ENCODE assay signal across 9 mouse cellular contexts in the genomic region with DNA sequence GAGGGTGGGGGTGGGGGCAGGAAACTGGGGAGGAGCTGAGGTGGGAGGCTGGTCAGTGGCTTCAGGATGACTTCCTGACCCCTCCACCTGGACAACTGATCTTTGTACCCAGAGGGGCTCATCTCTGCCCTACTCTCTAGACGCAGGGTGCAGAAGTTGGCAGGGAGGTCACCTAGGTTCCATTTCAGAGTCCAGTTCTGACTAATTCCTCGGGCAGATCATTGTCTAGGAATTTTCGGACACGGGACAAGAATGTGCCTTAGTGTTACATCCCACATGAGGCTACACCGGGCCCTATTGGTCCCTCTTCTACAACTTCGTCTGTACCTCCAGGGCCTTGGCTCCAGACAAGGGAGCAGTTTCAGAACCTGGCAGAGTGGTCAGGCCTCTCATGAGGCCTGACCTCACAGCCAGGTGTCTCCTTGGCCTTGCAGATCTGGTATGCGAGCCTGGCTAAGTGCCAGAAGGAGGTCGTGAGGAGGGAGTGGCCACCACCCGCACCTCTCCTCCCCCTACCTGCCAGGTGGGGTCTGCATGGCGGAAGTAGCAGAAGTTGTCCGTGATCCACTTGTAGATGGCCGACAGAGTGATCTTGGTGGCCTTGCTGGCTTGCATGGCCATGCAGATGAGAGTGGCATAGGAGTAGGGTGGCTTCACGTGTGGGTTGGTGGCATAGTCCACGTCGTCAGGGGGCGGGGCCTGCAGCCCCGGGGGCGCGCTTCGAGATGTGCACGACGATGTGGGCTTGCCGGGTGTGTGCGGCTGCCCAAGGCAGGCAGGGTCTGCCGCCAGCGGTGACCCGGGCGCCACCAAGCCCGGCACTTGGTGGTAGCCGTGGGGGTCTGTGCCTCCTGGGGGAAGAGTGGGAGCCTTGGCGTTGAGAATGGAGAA. TPM values are rescaled to one million over a fixed set of nuclear protein-coding genes. Genes with fewer than 3 reads are reported as not detected.
A peak's percentile ranks its signal among the peaks of the same experiment; 100 is the strongest.
DNase-seq lines count a peak whose midpoint lies in the region; ATAC-seq and TF ChIP-seq lines count a peak whose summit lies in the region.
"Had no signal": no experiment of that assay in that cellular context is flagged by ENCODE, and none has a peak within 500 bp of the region (broad histone marks: within the 10 kb centered on the region; RNA-seq: fewer than 3 reads in every experiment).

No protein-coding gene starts in this region.

- H3K4me3 ChIP-seq in lung, adult 2 months (replicated peaks; ENCODE audit: extremely low read depth, low read depth, low read length) = peak overlapping the region; percentile 2
- H3K4me3 ChIP-seq in forebrain, embryonic 16.5 days (replicated peaks; ENCODE audit: low read length) = peak overlapping the region; percentile 57

- 33% methylated on average over 31 of the region's 31 CpGs for WGBS in lung, adult 2 months
- 28% methylated on average over 31 of the region's 31 CpGs for WGBS in forebrain, embryonic 16.5 days

- peaks cover 3% of the 10 kb centered on the region for H3K4me1 ChIP-seq in lung, adult 2 months (ENCODE audit: control insufficient read depth, insufficient read depth, low read length)
- H3K4me1 ChIP-seq in forebrain, embryonic 16.5 days (replicated peaks; ENCODE audit: control insufficient read depth, insufficient read depth, low read length) = peaks cover 63% of the 10 kb centered on the region

- no peak overlapping the region; the same call in 1 of the 2 replicates for H3K9ac ChIP-seq in forebrain, embryonic 16.5 days (replicated peaks; ENCODE audit: low read depth, low read length)

- TF ChIP-seq POLR2A in lung, adult 2 months (IDR thresholded peaks at IDR 0.05; ENCODE audit: borderline replicate concordance, extremely low read depth, low read depth, low read length) = no peak

- intact Hi-C loops in left cerebral cortex, postnatal 36 days (cut with DNase I) = no loop called here

- no peak for DNase-seq in lung, adult 2 months
- DNase-seq in lung, postnatal 10 days = no peak
- peak; percentile 44 to 52 for DNase-seq in kidney, postnatal 36 days
- peak; percentile 27 for DNase-seq in splenic B cell, adult 2 months (ENCODE audit: low read depth, low spot score)
- no peak for DNase-seq in adrenal gland, postnatal 10 days
- no peak for DNase-seq in thymus, postnatal 14 days
- DNase-seq in left cerebral cortex, postnatal 36 days (ENCODE audit: low spot score in 2 of 2) = no peak

- H3K9me3 ChIP-seq in forebrain, embryonic 16.5 days (ENCODE audit: control insufficient read depth, low read length) = no peaks in the 10 kb centered on the region

- peak overlapping the region; percentile 99 for H3K4me2 ChIP-seq in forebrain, embryonic 16.5 days (ENCODE audit: low read length)

- no peak for TF ChIP-seq CTCF in lung, adult 2 months (IDR thresholded peaks at IDR 0.05; ENCODE audit: insufficient read depth, low read length)

- peaks cover 12% of the 10 kb centered on the region for H3K27me3 ChIP-seq in forebrain, embryonic 16.5 days (replicated peaks; ENCODE audit: control insufficient read depth, insufficient read depth, low read length)
- no peaks in the 10 kb centered on the region for H3K27me3 ChIP-seq in splenic B cell, adult 2 months (ENCODE audit: control insufficient read depth, insufficient read depth, low read length, poor library complexity, severe bottlenecking)

- no peak for ATAC-seq in forebrain, embryonic 16.5 days

- no peak overlapping the region for H3K27ac ChIP-seq in forebrain, embryonic 16.5 days (ENCODE audit: low read length)

- 0 out of 2 replicates have a peak, but pooled peaks cover 2% of the 10 kb centered on the region for H3K36me3 ChIP-seq in forebrain, embryonic 16.5 days (ENCODE audit: control insufficient read depth, insufficient read depth)
- no peaks in the 10 kb centered on the region for H3K36me3 ChIP-seq in splenic B cell, adult 2 months (ENCODE audit: control insufficient read depth, insufficient read depth, low read length, poor library complexity, severe bottlenecking)

RNA-seq across cellular contexts. Expression of a gene that starts 1.4 kb away (rescaled TPM):
- 78.4 and 114 TPM in 2 replicates for polyA plus RNA-seq in lung, adult 2 months (2012; rRNA removed)
- 6.6 and 7.0 TPM in 2 replicates for polyA plus RNA-seq in forebrain, embryonic 16.5 days (2015; fragmentation: Nextera tagmentation; extraction: Ambion mirVana)
- under 1 TPM; 0.18 to 0.30 TPM for total RNA-seq in adrenal gland, postnatal 10 days (2021)
- total RNA-seq in left cerebral cortex, postnatal 36 days (2021) = 1 to 10 TPM; 5.0 to 5.2 TPM

RNA-seq across cellular contexts. Expression of a gene that starts 26.7 kb away (rescaled TPM):
- 29.9 and 33.2 TPM in 2 replicates for polyA plus RNA-seq in lung, adult 2 months (2012; rRNA removed)
- polyA plus RNA-seq in forebrain, embryonic 16.5 days (2015; fragmentation: Nextera tagmentation; extraction: Ambion mirVana) = 114 and 116 TPM in 2 replicates
- total RNA-seq in adrenal gland, postnatal 10 days (2021) = 10 to 100 TPM; 57.0 to 70.2 TPM
- total RNA-seq in left cerebral cortex, postnatal 36 days (2021) = 100 to 1,000 TPM in 1 of 2 experiments, 10 to 100 TPM in 1; 93.0 to 100 TPM

RNA-seq across cellular contexts. Expression of a gene that starts 53.0 kb away (rescaled TPM):
- polyA plus RNA-seq in lung, adult 2 months (2012; rRNA removed) = 0.10 and 0.18 TPM in 2 replicates
- 0.10 and 0.14 TPM in 2 replicates for polyA plus RNA-seq in forebrain, embryonic 16.5 days (2015; fragmentation: Nextera tagmentation; extraction: Ambion mirVana)
- under 1 TPM; 0.15 to 0.36 TPM for total RNA-seq in adrenal gland, postnatal 10 days (2021)
- total RNA-seq in left cerebral cortex, postnatal 36 days (2021) = not detected
- total RNA-seq: left cerebral cortex, postnatal 10 days had no signal

RNA-seq across cellular contexts. Expression of a gene that starts 59.8 kb away (rescaled TPM):
- 29.7 and 42.9 TPM in 2 replicates for polyA plus RNA-seq in lung, adult 2 months (2012; rRNA removed)
- polyA plus RNA-seq in forebrain, embryonic 16.5 days (2015; fragmentation: Nextera tagmentation; extraction: Ambion mirVana) = 64.1 and 72.0 TPM in 2 replicates
- total RNA-seq in adrenal gland, postnatal 10 days (2021) = 10 to 100 TPM; 63.3 to 64.9 TPM
- 10 to 100 TPM; 66.6 to 70.6 TPM for total RNA-seq in left cerebral cortex, postnatal 36 days (2021)

Comparison
In these comparisons a context has a peak if more than half of its experiments do, and no peak if none do; other contexts are left out.
1. DNase-seq: peak in kidney, postnatal 36 days (2 of 2) and splenic B cell, adult 2 months (single experiment); none in lung, adult 2 months (single experiment), lung, postnatal 10 days (single experiment), adrenal gland, postnatal 10 days (single experiment), thymus, postnatal 14 days (single experiment) and left cerebral cortex, postnatal 36 days (0 of 2).
2. RNA of a gene that starts 1.4 kb away (total RNA-seq): 5.0 to 5.2 TPM in left cerebral cortex, postnatal 36 days; 0.18 to 0.30 TPM in adrenal gland, postnatal 10 days; every median in the first group is over 4 times any median in the second.